Mouse (Mus musculus) embryonic fibroblast, embryonic 13.5 days (primary cell): ENCODE results near the gene Hspb3. TPM values are rescaled to one million over a fixed set of nuclear protein-coding genes. Genes with fewer than 3 reads are reported as not detected.

ENCODE experiments used
- H3K27ac ChIP-seq: 2 replicates; pipeline ENCODE4 v1.5.1; 2012; ENCODE audit warnings: low read length, control low read depth, inconsistent platforms; ENCODE audit not compliant: insufficient read depth
- H3K4me1 ChIP-seq: 2 replicates; pipeline ENCODE4 v1.6.1; 2011; ENCODE audit warnings: low read length; ENCODE audit not compliant: control insufficient read depth, insufficient read depth
- H3K4me3 ChIP-seq: 2 replicates; pipeline ENCODE4 v1.5.1; 2011; ENCODE audit warnings: mild to moderate bottlenecking, control low read depth, low read length; ENCODE audit not compliant: insufficient read depth
- CTCF ChIP-seq: IDR thresholded peaks from 2 replicates; pipeline ENCODE4 v1.5.1; 2011; ENCODE audit warnings: mild to moderate bottlenecking, control low read depth, low read length, moderate library complexity, borderline replicate concordance; ENCODE audit not compliant: insufficient read depth
- POLR2A ChIP-seq: IDR thresholded peaks from 2 replicates; pipeline ENCODE4 v1.6.1; 2011; ENCODE audit warnings: low read depth, mild to moderate bottlenecking, control low read depth, low read length, moderate library complexity
- polyA plus RNA-seq: library from polyadenylated mRNA; stranded (reverse); fragments of >200 nt; gene quantifications from 2 replicates; pipeline ENCODE4 v1.2.4, GENCODE M21; 2011; ENCODE audit warnings: low read depth; ENCODE audit not compliant: missing spikeins, insufficient read length

Gene Hspb3
- polyA plus RNA-seq, 1 experiment, result not detected

DNA sequence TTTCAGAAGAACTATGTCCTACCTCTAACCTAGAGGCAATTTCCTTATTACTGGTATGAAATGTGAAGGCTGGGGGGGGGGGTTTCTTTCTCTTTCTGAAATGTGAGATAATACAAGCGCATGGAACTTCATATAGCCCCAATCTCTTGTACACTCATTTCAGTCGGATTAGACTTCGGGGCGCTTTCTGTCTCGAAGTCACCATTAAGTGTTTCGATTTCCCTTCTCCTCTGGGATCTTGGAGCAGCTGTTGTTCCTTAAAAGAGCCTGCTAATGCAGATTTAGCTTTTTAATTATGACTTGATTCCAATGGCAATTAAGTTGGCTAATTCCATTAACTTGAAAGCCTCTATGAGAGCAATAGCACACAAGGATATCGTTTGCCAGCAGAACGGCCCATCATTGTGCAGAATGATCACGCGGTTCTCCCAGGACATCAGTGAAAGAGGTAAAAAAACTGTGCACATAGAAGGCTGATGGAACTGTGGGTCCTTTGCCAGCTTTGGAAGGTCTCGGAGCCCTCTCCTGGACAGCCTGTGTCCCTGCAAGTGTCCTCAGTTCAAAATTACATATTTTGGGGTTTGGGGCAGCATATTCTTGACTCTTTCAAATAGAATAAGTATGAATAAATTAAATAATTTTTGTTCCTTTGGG lies 22.4 kb downstream of the Hspb3 start:
- TF ChIP-seq CTCF (no peak), POLR2A (no peak)
- H3K4me1 ChIP-seq, result no peaks in the 10 kb centered on the region

GRCm38 (mm10) chr13:113638914-113639313 lies 24.6 kb downstream of the Hspb3 start:
- no peak overlapping the region for H3K27ac ChIP-seq
- H3K4me3 ChIP-seq, result no peak overlapping the region
- no peaks in the 10 kb centered on the region for H3K4me1 ChIP-seq
- TF ChIP-seq POLR2A (no peak), CTCF (no peak)

More for the DNA sequence above, 22.4 kb downstream of the Hspb3 start:
- no peak overlapping the region for H3K27ac ChIP-seq
- no peak overlapping the region for H3K4me3 ChIP-seq

DNA sequence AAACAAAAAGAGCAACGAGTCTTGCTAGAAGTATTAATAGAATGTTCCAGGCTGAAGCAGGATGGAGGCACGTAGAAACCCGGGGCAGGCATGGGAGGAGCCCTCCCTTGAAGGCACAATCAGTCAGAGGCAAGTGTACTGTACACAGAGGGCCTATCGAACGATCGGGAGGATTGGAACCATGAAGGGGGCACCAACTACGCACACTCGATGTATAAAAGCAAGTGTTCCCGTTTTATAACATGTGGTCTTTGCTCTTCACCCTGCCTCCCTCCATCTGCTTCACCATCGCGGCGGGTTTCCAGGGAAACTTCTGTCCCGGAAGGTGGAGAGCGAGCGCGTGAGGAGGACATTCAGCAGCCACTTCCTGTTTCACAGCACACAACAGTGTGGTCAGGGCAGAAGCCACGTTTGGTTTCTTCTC lies 27.7 kb downstream of the Hspb3 start:
- Histone ChIP-seq H3K4me1 (no peaks in the 10 kb centered on the region), H3K27ac (no peak overlapping the region), H3K4me3 (no peak overlapping the region)
- TF ChIP-seq POLR2A, result no peak
- no peak for TF ChIP-seq CTCF

DNA sequence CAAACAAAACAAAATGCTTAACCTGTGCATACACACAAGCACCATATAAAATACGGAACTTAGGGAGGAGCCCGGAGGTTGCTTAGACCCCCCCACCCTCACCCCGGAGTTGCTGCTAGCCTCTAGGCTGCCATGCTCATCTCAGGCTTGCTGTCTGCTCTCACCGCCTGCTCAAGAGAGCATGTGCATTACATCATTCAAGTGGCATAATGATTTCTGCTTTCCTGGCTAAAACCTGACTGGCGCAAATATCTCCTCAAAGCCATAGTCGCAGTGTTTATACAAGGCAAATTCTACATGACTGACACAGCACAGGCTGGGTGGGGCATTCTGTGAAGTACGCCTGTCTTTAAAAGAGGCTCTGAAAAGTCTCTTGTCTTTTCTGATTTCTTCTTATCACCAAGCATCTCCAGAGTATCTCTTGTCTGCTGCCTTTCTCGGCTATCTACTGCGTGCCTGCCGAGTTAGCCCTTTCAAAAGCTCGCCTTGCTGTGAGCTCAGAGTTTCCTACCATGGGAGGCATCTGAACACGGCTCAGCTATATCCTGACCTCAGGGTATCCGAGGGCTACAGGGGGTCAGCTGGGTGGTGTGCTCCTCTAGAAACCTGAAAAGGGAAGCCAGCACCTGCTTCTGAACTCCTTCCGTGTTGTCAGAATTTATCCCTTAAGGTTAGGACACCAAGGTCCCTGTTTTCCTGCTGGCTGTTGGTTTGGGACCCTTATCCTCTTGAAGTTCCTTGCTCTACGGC lies 28.6 kb downstream of the Hspb3 start:
- no peak for TF ChIP-seq CTCF
- no peak for TF ChIP-seq POLR2A
- Histone ChIP-seq H3K27ac (no peak overlapping the region), H3K4me3 (no peak overlapping the region), H3K4me1 (no peaks in the 10 kb centered on the region)

GRCm38 (mm10) chr13:113632506-113632905 lies 31.0 kb downstream of the Hspb3 start:
- H3K4me1 ChIP-seq, result no peaks in the 10 kb centered on the region
- TF ChIP-seq POLR2A, result no peak
- no peak for TF ChIP-seq CTCF
- no peak overlapping the region for H3K27ac ChIP-seq
- H3K4me3 ChIP-seq, result no peak overlapping the region

DNA sequence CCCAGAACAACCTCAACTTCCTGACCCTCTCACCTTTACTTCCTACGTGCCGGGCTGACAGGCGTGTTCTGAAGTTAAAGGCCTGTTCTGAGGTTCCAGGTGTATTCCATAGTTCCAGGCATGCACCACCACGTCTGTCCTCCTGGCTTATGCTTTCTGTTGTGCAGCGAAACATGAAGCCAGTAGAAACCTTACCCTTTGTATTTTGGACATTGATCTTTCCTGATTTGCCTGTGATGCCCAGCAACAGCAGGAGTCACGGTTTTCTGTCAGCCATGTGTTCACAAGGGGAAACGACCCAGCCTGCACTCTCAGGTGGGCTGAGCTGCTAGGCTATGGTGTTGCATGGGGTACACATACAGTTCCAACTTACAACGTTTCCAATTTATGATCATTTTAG lies 35.9 kb downstream of the Hspb3 start:
- TF ChIP-seq POLR2A, result no peak
- TF ChIP-seq CTCF, result no peak
- Histone ChIP-seq H3K4me3 (no peak overlapping the region), H3K27ac (no peak overlapping the region), H3K4me1 (0 out of 2 replicates have a peak, but pooled peaks cover under 1% of the 10 kb centered on the region)

DNA sequence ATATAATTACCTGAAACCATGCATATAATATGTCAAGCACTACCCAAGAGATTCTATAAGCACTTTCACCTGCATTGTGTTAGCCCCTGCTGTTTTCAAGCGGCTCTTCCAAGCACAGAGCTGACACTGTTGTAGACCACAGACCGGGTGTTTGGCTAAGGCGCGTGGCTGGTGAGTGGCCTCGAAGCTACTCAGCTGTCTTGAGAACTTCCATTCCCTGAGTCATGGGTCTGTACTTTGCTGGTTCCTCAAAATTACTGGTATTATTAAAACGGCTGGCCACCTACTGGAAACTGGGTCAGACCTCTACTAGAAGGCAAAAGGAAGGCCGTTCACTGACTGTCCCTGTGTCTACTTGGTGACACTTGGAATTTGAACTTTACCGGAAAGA lies 40.6 kb downstream of the Hspb3 start:
- peaks cover 6% of the 10 kb centered on the region for H3K4me1 ChIP-seq
- H3K4me3 ChIP-seq, result no peak overlapping the region
- peak overlapping the region; percentile 62 for H3K27ac ChIP-seq
- TF ChIP-seq POLR2A (no peak), CTCF (no peak)

DNA sequence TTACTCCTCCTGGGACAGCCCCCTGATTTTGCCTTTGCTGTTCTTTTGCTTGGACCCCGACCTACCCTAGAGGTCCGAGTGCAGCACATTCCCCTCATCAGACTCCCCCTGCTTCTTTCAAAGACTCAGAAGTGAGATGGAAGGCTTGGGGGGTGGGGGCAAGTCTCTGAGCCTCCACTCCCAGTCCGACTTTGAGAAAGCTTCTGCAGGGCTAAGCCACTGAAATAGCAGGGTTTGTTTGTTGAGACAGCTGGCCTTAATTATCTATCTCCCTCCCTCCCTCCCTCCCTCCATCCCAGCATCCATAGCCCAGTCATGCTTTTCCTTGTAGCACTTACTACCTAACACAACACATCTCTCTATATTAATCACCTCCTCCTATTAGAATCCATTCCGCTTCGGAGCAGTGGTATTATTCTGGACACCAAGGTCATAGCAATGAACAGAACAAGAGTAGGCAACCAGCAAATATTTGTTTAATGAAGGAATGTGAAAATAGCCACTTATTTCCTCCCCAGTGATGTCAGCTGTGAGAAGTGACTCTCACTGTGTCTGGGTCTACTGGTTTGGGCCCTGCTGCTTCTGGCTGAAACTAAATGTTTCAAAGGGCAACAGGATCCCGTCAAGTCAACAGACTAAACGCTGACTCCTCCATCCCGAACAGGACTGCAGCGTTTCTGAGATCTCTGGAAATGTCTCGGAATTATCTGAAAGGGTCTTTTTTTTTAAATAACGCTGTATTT lies 41.2 kb downstream of the Hspb3 start:
- Histone ChIP-seq H3K4me1 (peaks cover 6% of the 10 kb centered on the region), H3K27ac (peak overlapping the region; percentile 70), H3K4me3 (no peak overlapping the region)
- TF ChIP-seq CTCF, result no peak
- no peak for TF ChIP-seq POLR2A

DNA sequence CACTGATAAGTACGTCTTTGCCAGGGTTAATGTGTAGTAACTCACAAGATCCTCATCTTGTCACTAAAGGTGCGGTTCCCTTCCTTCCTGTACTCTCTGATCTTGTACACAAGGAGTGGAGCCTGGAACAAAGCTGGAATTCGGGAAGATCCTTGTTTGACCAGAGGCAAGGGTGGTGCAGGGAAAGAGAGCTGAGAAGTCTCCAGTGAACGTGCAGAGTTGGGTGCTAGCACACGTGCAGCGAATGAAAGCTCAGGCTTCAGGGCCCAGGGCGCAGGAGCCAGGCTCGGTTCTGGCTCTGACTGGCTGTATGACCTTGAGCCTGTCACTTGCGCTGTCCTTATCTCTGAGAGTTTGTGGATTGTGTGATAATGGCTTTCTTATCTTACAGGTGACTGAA lies 44.5 kb downstream of the Hspb3 start:
- Histone ChIP-seq H3K27ac (no peak overlapping the region), H3K4me3 (no peak overlapping the region), H3K4me1 (peaks cover 6% of the 10 kb centered on the region)
- TF ChIP-seq CTCF, result no peak
- no peak for TF ChIP-seq POLR2A
